Mouse (Mus musculus): ENCODE results near the gene Rnf5. TPM values are rescaled to one million over a fixed set of nuclear protein-coding genes. Genes with fewer than 3 reads are reported as not detected.
A peak's percentile ranks its signal among the peaks of the same experiment; 100 is the strongest.

The Rnf5 gene
- polyA plus RNA-seq, 1 experiment from 2014 or later: 249 TPM

DNA sequence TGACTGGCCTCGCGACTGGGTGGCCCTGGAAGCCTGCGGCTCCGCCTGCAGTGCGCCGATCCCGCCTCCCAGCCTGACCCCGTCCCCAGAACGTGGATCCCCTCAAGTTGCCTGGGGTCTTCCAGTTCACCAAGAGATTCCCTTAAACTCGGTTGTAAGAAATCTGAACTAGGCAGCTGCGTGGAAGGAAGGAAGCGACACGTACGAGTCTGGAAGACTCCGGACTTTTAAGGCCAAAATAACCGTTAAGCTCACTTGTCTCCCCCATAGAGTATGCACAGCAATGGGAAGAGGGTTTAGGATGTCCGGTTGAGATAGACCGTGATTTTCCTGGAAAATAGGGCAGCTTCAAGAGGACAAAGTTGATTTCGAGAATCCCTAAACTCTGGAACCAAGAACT lies 15.7 kb downstream of the Rnf5 start:
- Histone ChIP-seq H3K9me3 (no peaks in the 10 kb centered on the region), H3K4me1 (peaks cover 59% of the 10 kb centered on the region)
- WGBS: 3% methylated on average over 19 of the region's 19 CpGs

DNA sequence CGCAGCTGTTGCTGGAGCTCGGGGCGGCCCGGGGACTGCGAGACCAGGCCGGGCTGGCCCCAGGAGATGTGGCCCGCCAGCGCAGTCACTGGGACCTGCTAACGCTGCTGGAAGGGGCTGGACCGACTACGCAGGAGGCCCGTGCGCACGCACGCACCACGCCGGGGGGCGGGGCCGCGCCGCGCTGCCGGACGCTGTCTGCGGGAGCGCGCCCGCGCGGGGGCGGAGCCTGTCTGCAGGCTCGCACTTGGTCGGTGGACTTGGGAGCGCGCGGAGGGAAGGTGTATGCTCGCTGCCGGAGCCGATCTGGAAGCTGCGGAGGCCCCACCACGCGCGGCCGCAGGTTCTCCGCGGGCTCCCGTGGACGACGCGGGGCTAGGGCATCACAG lies 16.1 kb downstream of the Rnf5 start:
- Histone ChIP-seq H3K9me3 (no peaks in the 10 kb centered on the region), H3K4me1 (peaks cover 56% of the 10 kb centered on the region), H3K27me3 (replicated peaks) (no peaks in the 10 kb centered on the region), H3K9ac (peak overlapping the region; percentile 90), H3K27ac (peak overlapping the region; percentile 98), H3K4me2 (replicated peaks) (peak overlapping the region; percentile 90), H3K4me3 (peak overlapping the region; percentile 65), H3K36me3 (no peaks in the 10 kb centered on the region)
- ATAC-seq (ENCODE audit: low FRiP score, low read depth): peak; percentile 80
- WGBS: 0% methylated on average over 50 of the region's 50 CpGs

More for the DNA sequence above, 15.7 kb downstream of the Rnf5 start:
- Histone ChIP-seq H3K27me3 (replicated peaks) (no peaks in the 10 kb centered on the region), H3K27ac (peak overlapping the region; percentile 98), H3K9ac (peak overlapping the region; percentile 90), H3K4me2 (replicated peaks) (peak overlapping the region; percentile 90), H3K4me3 (peak overlapping the region; percentile 65), H3K36me3 (no peaks in the 10 kb centered on the region)
- no peak for ATAC-seq (ENCODE audit: low FRiP score, low read depth)

DNA sequence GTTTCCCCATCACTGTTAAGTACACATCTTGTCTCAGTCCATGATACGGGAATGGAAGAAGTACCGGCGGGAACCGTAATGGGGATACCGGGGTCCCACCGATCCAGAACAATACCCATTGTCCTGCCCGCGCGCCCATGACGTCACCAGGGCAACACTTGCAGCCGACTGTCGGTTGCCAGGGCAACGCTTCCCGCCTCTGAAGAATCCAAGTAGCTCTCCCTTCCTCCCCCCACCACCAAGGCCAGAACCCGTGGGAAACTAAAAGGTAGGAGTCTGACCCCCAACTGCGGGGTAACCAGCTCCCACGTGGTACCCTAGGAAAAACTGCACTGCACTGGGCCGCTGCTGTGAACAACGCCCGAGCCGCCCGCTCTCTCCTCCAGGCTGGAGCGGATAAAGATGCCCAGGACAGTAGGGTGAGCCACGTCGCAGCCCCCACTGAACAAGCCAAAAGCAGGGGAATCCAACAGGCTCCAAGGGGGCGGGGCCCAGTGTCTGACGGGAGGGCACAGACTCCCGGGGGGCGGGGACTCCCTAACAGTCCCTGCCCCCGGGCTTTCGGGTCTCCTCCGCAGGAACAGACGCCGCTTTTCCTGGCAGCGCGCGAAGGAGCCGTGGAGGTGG lies 16.6 kb downstream of the Rnf5 start:
- Histone ChIP-seq H3K4me1 (peaks cover 56% of the 10 kb centered on the region), H3K27ac (peak overlapping the region; percentile 98), H3K4me3 (peak overlapping the region; percentile 65), H3K9ac (peak overlapping the region; percentile 90), H3K27me3 (replicated peaks) (no peaks in the 10 kb centered on the region), H3K36me3 (no peaks in the 10 kb centered on the region), H3K9me3 (no peaks in the 10 kb centered on the region), H3K4me2 (replicated peaks) (peak overlapping the region; percentile 90)
- peak; percentile 79 for ATAC-seq (ENCODE audit: low FRiP score, low read depth)
- WGBS: 0% methylated on average over 38 of the region's 38 CpGs

DNA sequence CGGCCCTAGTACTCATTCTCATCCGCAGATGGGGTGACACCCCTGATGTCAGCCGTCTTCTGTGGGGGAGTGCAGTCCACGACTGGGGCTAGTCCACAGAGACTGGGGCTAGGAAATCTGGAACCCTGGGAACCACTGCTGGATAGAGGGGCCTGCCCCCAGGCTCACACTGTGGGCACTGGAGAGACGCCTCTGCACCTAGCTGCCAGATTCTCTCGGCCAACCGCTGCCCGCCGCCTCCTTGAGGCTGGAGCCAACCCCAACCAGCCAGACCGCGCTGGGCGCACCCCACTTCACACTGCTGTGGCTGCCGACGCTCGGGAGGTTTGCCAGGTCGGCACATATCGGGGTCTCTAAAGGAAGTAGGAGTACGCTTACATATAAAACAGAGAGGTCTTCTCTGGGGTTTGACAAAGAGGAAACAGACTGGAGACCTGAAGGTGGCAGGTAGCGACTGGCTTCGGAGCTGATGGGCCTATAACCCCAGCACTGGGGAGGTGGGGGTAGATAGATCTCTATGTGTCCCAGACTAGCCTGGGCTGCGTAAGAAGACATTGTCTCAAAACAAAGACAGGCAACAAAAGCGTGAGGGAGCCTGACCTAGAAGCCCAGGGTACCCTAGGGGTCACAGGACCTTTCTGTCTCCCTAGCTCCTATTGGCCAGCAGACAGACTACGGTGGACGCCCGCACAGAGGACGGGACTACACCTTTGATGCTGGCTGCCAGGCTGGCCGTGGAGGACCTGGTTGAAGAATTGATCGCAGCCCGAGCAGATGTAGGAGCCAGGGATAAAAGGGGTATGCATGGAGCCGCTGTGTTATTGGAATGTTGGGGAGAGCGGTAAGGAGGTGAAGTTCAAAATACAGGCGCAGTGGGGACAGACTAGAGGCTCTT lies 17.4 kb downstream of the Rnf5 start:
- Histone ChIP-seq H3K4me2 (replicated peaks) (peak overlapping the region; percentile 90), H3K9me3 (no peaks in the 10 kb centered on the region), H3K27ac (peak overlapping the region; percentile 98), H3K36me3 (no peaks in the 10 kb centered on the region), H3K27me3 (replicated peaks) (no peaks in the 10 kb centered on the region), H3K4me3 (peak overlapping the region; percentile 65), H3K9ac (peak overlapping the region; percentile 90), H3K4me1 (peaks cover 50% of the 10 kb centered on the region)
- 17% methylated on average over 32 of the region's 32 CpGs for WGBS
- ATAC-seq (ENCODE audit: low FRiP score, low read depth): peak; percentile 34

DNA sequence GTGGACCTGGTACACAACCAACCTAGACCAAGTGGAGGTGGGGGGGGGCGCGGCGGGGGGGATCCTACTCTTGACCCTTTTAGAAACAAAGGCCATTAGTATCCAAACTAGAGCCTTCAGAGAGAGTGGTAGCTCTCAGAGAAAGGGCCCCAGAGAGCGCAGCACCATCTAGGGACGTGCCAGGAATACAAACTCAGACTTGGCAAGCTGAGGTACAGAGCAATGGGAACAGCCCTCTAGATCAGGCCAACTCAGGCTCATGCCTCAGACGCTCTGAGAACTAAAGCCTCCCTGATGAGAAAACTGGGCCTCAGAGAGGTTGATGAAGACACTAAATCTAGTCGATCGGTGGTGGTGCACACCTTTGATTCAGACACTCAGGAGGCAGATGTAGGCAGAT lies 18.4 kb downstream of the Rnf5 start:
- WGBS: 84% methylated on average over 8 of the region's 8 CpGs
- no peak for ATAC-seq (ENCODE audit: low FRiP score, low read depth)
- Histone ChIP-seq H3K27ac (no peak overlapping the region), H3K9me3 (no peaks in the 10 kb centered on the region), H3K4me1 (peaks cover 40% of the 10 kb centered on the region), H3K4me2 (replicated peaks) (no peak overlapping the region), H3K36me3 (no peaks in the 10 kb centered on the region), H3K9ac (no peak overlapping the region), H3K27me3 (replicated peaks) (no peaks in the 10 kb centered on the region), H3K4me3 (no peak overlapping the region)

DNA sequence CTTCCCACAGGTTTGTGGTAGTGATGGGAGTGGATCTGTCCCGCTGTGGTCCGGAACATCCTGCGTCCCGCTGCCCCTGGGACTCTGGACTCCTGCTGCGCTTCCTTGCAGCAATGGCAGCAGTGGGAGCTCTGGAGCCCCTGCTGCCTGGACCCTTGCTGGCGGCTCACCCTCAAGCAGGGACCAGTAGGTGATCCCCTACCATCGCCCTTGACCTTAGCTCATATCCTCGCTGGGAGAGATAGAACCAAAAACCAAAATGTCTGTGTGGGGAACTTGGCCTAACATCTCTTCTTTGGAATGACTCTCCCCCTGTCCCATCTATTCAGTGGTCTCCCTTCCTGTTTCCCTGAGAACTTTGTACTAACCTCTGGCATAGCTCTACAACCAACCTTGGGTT lies 19.7 kb downstream of the Rnf5 start:
- Histone ChIP-seq H3K4me2 (replicated peaks) (0 out of 2 replicates have a peak overlapping the region, but pooled peaks have one; percentile 14), H3K27me3 (replicated peaks) (no peaks in the 10 kb centered on the region), H3K27ac (no peak overlapping the region), H3K4me1 (peaks cover 28% of the 10 kb centered on the region), H3K9me3 (no peaks in the 10 kb centered on the region), H3K36me3 (no peaks in the 10 kb centered on the region), H3K4me3 (no peak overlapping the region), H3K9ac (no peak overlapping the region)
- no peak for ATAC-seq (ENCODE audit: low FRiP score, low read depth)
- 93% methylated on average over 8 of the region's 8 CpGs for WGBS

DNA sequence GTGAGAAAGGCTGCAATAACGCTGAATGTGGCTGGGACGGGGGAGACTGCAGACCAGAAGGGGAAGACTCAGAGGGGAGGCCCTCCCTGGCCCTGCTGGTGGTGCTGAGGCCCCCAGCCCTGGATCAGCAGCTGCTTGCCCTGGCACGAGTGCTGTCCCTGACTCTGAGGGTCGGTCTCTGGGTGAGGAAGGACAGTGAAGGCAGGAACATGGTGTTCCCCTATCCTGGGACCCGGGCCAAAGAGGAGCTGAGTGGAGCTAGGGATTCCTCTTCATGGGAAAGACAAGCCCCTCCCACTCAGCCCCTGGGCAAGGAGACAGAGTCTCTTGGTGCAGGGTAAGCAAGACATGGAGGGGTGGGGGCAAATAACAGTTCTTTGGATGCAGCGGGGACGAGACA lies 20.1 kb downstream of the Rnf5 start:
- Histone ChIP-seq H3K27me3 (replicated peaks) (no peaks in the 10 kb centered on the region), H3K4me1 (peaks cover 24% of the 10 kb centered on the region), H3K9ac (no peak overlapping the region), H3K9me3 (no peaks in the 10 kb centered on the region), H3K36me3 (no peaks in the 10 kb centered on the region), H3K4me3 (no peak overlapping the region), H3K27ac (no peak overlapping the region), H3K4me2 (replicated peaks) (0 out of 2 replicates have a peak overlapping the region, but pooled peaks have one; percentile 14)
- no peak for ATAC-seq (ENCODE audit: low FRiP score, low read depth)
- WGBS: 67% methylated on average over 7 of the region's 7 CpGs

DNA sequence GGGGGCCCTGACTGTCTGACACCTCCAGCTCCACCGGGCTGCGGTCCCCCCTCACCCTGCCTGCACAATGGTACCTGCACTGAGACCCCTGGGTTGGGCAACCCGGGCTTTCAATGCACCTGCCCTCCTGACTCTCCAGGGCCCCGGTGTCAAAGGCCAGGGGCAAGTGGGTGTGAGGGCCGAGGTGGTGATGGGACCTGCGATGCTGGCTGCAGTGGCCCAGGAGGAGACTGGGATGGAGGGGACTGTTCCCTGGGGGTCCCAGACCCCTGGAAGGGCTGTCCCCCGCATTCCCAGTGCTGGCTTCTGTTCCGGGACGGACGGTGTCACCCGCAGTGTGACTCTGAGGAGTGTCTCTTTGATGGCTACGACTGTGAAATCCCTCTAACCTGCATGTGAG lies 21.0 kb downstream of the Rnf5 start:
- H3K9me3 ChIP-seq: no peaks in the 10 kb centered on the region
- H3K4me2 ChIP-seq (replicated peaks): no peak overlapping the region
- H3K27ac ChIP-seq: no peak overlapping the region

DNA sequence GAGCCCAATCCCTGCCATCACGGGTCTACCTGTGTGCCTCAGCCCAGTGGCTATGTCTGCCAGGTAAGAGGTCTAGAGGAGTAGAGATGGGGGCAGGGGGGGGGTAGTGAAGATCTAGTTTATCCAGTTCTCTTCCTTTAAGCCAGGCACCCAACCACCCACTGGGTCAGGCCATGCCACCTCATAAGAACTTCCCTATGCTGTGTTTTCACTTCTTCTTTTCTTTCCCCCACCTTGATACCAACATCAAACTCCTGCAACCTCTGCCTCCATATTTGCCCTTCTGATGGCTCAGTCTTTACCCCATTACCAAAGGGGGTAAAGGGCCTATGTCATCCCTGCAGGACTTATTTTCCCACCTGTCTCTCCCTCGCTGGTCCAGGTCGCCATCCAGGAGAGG lies 25.4 kb downstream of the Rnf5 start:
- no peak for ATAC-seq (ENCODE audit: low FRiP score, low read depth)
- Histone ChIP-seq H3K9ac (no peak overlapping the region), H3K4me3 (no peak overlapping the region), H3K27me3 (replicated peaks) (no peaks in the 10 kb centered on the region), H3K9me3 (no peaks in the 10 kb centered on the region), H3K36me3 (no peaks in the 10 kb centered on the region), H3K4me1 (no peaks in the 10 kb centered on the region), H3K4me2 (replicated peaks) (no peak overlapping the region), H3K27ac (no peak overlapping the region)
- WGBS: 91% methylated on average over 3 of the region's 3 CpGs

More for the DNA sequence above, 21.0 kb downstream of the Rnf5 start:
- Histone ChIP-seq H3K4me1 (peaks cover 17% of the 10 kb centered on the region), H3K36me3 (no peaks in the 10 kb centered on the region), H3K9ac (no peak overlapping the region), H3K27me3 (replicated peaks) (no peaks in the 10 kb centered on the region), H3K4me3 (no peak overlapping the region)
- ATAC-seq (ENCODE audit: low FRiP score, low read depth): no peak
- WGBS: 86% methylated on average over 12 of the region's 12 CpGs

DNA sequence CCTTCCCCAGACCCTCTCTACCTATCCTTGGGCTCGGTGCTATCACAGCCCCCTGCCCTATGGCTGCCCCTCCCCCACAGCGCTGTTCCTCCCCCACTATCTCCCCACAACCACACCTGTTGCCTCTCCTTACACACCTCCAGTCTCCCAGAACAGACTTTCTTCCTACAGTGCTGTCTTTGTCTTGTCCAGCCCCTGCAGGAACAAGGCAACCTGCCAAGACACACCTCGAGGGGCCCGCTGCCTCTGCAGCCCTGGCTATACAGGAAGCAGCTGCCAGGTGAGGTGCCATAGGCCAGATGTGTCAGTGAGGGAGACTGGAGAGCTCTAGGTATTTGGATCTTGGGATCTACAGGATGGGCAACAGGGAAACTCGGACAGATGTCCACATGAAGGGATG lies 26.9 kb downstream of the Rnf5 start:
- no peaks in the 10 kb centered on the region for H3K27me3 ChIP-seq (replicated peaks)
- no peaks in the 10 kb centered on the region for H3K9me3 ChIP-seq
- no peak for ATAC-seq (ENCODE audit: low FRiP score, low read depth)

DNA sequence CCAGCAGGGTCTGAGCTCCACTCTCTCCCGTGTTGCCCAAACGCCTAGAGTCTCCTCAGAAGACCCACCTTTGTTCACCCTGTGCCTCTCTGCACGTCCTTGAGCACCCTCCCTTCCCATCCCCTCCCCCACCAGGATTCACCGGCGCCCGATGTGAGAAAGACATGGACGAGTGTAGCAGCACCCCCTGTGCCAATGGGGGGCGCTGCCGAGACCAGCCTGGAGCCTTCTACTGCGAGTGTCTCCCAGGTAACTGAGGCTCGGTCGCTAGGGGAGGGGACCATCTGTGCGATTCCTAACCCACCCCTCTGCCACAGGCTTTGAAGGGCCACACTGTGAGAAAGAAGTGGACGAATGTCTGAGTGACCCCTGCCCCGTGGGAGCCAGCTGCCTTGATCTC lies 31.1 kb downstream of the Rnf5 start:
- H3K9ac ChIP-seq: no peak overlapping the region
- WGBS: 13% methylated on average over 15 of the region's 15 CpGs
- no peak overlapping the region for H3K4me2 ChIP-seq (replicated peaks)
- peaks cover 6% of the 10 kb centered on the region; the same call in 1 of the 2 replicates for H3K4me1 ChIP-seq
- H3K4me3 ChIP-seq: no peak overlapping the region
- H3K27ac ChIP-seq: no peak overlapping the region
- ATAC-seq (ENCODE audit: low FRiP score, low read depth): no peak
- H3K9me3 ChIP-seq: no peaks in the 10 kb centered on the region
- no peaks in the 10 kb centered on the region for H3K27me3 ChIP-seq (replicated peaks)
- H3K36me3 ChIP-seq: no peaks in the 10 kb centered on the region

More for the DNA sequence above, 26.9 kb downstream of the Rnf5 start:
- Histone ChIP-seq H3K4me1 (peaks cover 6% of the 10 kb centered on the region; the same call in 1 of the 2 replicates), H3K27ac (no peak overlapping the region), H3K9ac (no peak overlapping the region), H3K4me2 (replicated peaks) (no peak overlapping the region), H3K36me3 (no peaks in the 10 kb centered on the region), H3K4me3 (no peak overlapping the region)
- WGBS: 75% methylated on average over 5 of the region's 5 CpGs

DNA sequence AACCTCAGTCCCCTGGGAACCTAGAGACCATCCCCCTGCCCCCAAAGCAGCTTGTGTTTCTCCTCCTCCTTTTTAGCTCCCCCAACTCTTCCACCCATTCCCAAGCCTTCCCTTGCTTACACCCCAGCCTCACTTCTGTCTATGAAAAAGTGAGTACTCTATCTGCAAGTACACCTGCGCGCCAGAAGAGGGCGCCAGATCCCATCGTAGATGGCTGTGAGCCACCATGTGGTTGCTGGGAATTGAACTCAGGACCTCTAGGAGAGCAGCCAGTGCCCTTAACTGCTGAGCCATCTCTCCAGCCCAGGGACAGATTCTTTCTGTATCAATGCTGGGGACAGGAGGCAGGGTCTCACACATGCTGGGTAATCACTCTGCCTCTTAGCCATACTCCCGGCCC lies 31.6 kb downstream of the Rnf5 start:
- 17% methylated on average over 5 of the region's 5 CpGs for WGBS
- Histone ChIP-seq H3K9ac (no peak overlapping the region), H3K9me3 (no peaks in the 10 kb centered on the region), H3K27ac (no peak overlapping the region), H3K4me2 (replicated peaks) (no peak overlapping the region), H3K36me3 (no peaks in the 10 kb centered on the region), H3K4me3 (no peak overlapping the region), H3K27me3 (replicated peaks) (no peaks in the 10 kb centered on the region), H3K4me1 (peaks cover 6% of the 10 kb centered on the region; the same call in 1 of the 2 replicates)
- no peak for ATAC-seq (ENCODE audit: low FRiP score, low read depth)
